Mouse (Mus musculus): ENCODE measurements around the gene Psmc3. TPM values are rescaled to one million over a fixed set of nuclear protein-coding genes. Genes with fewer than 3 reads are reported as not detected.

The Psmc3 gene
- polyA plus RNA-seq, 1 experiment from 2014 or later, result 378 TPM

GRCm38 (mm10) chr2:91060544-91061355 lies 6.9 kb downstream of the Psmc3 start:
- H3K27ac ChIP-seq (replicated peaks), result no peak overlapping the region
- DNase-seq (ENCODE audit: low spot score), result peak; percentile 63
- peaks cover 99% of the 10 kb centered on the region for H3K36me3 ChIP-seq (replicated peaks)
- WGBS, result 78% methylated on average over 10 of the region's 10 CpGs
- H3K9me3 ChIP-seq, result no peaks in the 10 kb centered on the region
- H3K4me3 ChIP-seq, result no peak overlapping the region
- H3K4me1 ChIP-seq, result no peaks in the 10 kb centered on the region; the same call in 1 of the 2 replicates
- no peaks in the 10 kb centered on the region for H3K27me3 ChIP-seq (replicated peaks; ENCODE audit: low read depth, poor library complexity, severe bottlenecking)

- H3K36me3 ChIP-seq (replicated peaks), result peaks cover 99% of the 10 kb centered on the region
- H3K4me1 ChIP-seq, result no peaks in the 10 kb centered on the region
- 89% methylated on average over 6 of the region's 6 CpGs for WGBS
These were observed 8.2 kb downstream of the Psmc3 start for GRCm38 (mm10) chr2:91061849-91062481.

GRCm38 (mm10) chr2:91062779-91063606 lies 9.2 kb downstream of the Psmc3 start:
- no peak overlapping the region for H3K4me3 ChIP-seq
- no peaks in the 10 kb centered on the region for H3K4me1 ChIP-seq
- DNase-seq (ENCODE audit: low spot score), result no peak
- H3K27me3 ChIP-seq (replicated peaks; ENCODE audit: low read depth, poor library complexity, severe bottlenecking), result no peaks in the 10 kb centered on the region
- H3K27ac ChIP-seq (replicated peaks), result no peak overlapping the region
- WGBS, result 92% methylated on average over 16 of the region's 16 CpGs
- no peaks in the 10 kb centered on the region for H3K9me3 ChIP-seq
- peaks cover 92% of the 10 kb centered on the region for H3K36me3 ChIP-seq (replicated peaks)

More at GRCm38 (mm10) chr2:91061849-91062481, 8.2 kb downstream of the Psmc3 start:
- Histone ChIP-seq H3K9me3 (no peaks in the 10 kb centered on the region), H3K27ac (replicated peaks) (no peak overlapping the region), H3K4me3 (no peak overlapping the region), H3K27me3 (replicated peaks; ENCODE audit: low read depth, poor library complexity, severe bottlenecking) (no peaks in the 10 kb centered on the region)
- DNase-seq (ENCODE audit: low spot score), result no peak

- 86% methylated on average over 6 of the region's 6 CpGs for WGBS
- no peaks in the 10 kb centered on the region for H3K27me3 ChIP-seq (replicated peaks; ENCODE audit: low read depth, poor library complexity, severe bottlenecking)
- no peaks in the 10 kb centered on the region for H3K9me3 ChIP-seq
- H3K4me3 ChIP-seq, result no peak overlapping the region
- H3K4me1 ChIP-seq, result peaks cover 11% of the 10 kb centered on the region
- H3K36me3 ChIP-seq (replicated peaks), result peaks cover 83% of the 10 kb centered on the region
- no peak overlapping the region for H3K27ac ChIP-seq (replicated peaks)
- no peak for DNase-seq (ENCODE audit: low spot score)
These were observed 10.4 kb downstream of the Psmc3 start for GRCm38 (mm10) chr2:91064211-91064610.

- Histone ChIP-seq H3K27me3 (replicated peaks; ENCODE audit: low read depth, poor library complexity, severe bottlenecking) (no peaks in the 10 kb centered on the region), H3K36me3 (replicated peaks) (peaks cover 70% of the 10 kb centered on the region), H3K27ac (replicated peaks) (no peak overlapping the region), H3K9me3 (no peaks in the 10 kb centered on the region), H3K4me3 (no peak overlapping the region), H3K4me1 (peaks cover 21% of the 10 kb centered on the region)
- peak; percentile 43 for DNase-seq (ENCODE audit: low spot score)
- WGBS, result 50% methylated on average over 3 of the region's 3 CpGs
These were observed 11.7 kb downstream of the Psmc3 start for GRCm38 (mm10) chr2:91065544-91065943.

GRCm38 (mm10) chr2:91066455-91066854 lies 12.6 kb downstream of the Psmc3 start:
- Histone ChIP-seq H3K36me3 (replicated peaks) (peaks cover 61% of the 10 kb centered on the region), H3K4me3 (no peak overlapping the region)
- whole genome bisulfite sequencing, result 89% methylated on average over 3 of the region's 3 CpGs

GRCm38 (mm10) chr2:91068162-91068871 lies 14.5 kb downstream of the Psmc3 start:
- H3K4me1 ChIP-seq, result peaks cover 35% of the 10 kb centered on the region
- peaks cover 42% of the 10 kb centered on the region for H3K36me3 ChIP-seq (replicated peaks)
- peak overlapping the region; percentile 70; the same call in 1 of the 2 replicates for H3K4me3 ChIP-seq
- H3K27ac ChIP-seq (replicated peaks), result peak overlapping the region; percentile 85; the same call in 1 of the 2 replicates
- no peaks in the 10 kb centered on the region for H3K9me3 ChIP-seq
- no peak for DNase-seq (ENCODE audit: low spot score)
- no peaks in the 10 kb centered on the region for H3K27me3 ChIP-seq (replicated peaks; ENCODE audit: low read depth, poor library complexity, severe bottlenecking)
- 59% methylated on average over 13 of the region's 13 CpGs for WGBS

More at GRCm38 (mm10) chr2:91066455-91066854, 12.6 kb downstream of the Psmc3 start:
- Histone ChIP-seq H3K4me1 (peaks cover 29% of the 10 kb centered on the region), H3K27me3 (replicated peaks; ENCODE audit: low read depth, poor library complexity, severe bottlenecking) (no peaks in the 10 kb centered on the region), H3K9me3 (no peaks in the 10 kb centered on the region), H3K27ac (replicated peaks) (no peak overlapping the region)
- DNase-seq (ENCODE audit: low spot score), result no peak

GRCm38 (mm10) chr2:91068872-91069165 lies 15.0 kb downstream of the Psmc3 start:
- no peaks in the 10 kb centered on the region for H3K27me3 ChIP-seq (replicated peaks; ENCODE audit: low read depth, poor library complexity, severe bottlenecking)
- no peaks in the 10 kb centered on the region for H3K9me3 ChIP-seq
- H3K4me3 ChIP-seq, result peak overlapping the region; percentile 70
- peak overlapping the region; percentile 85; the same call in 1 of the 2 replicates for H3K27ac ChIP-seq (replicated peaks)
- WGBS, result 48% methylated on average over 6 of the region's 6 CpGs
- peaks cover 37% of the 10 kb centered on the region for H3K36me3 ChIP-seq (replicated peaks)
- peaks cover 35% of the 10 kb centered on the region for H3K4me1 ChIP-seq
- no peak for DNase-seq (ENCODE audit: low spot score)

GRCm38 (mm10) chr2:91069306-91070000 lies 15.6 kb downstream of the Psmc3 start:
- Histone ChIP-seq H3K27me3 (replicated peaks; ENCODE audit: low read depth, poor library complexity, severe bottlenecking) (no peaks in the 10 kb centered on the region), H3K9me3 (no peaks in the 10 kb centered on the region), H3K4me3 (peak overlapping the region; percentile 70), H3K27ac (replicated peaks) (peak overlapping the region; percentile 85), H3K4me1 (peaks cover 35% of the 10 kb centered on the region), H3K36me3 (replicated peaks) (peaks cover 31% of the 10 kb centered on the region)
- 8% methylated on average over 14 of the region's 14 CpGs for WGBS
- peak; percentile 67 for DNase-seq (ENCODE audit: low spot score)

- Histone ChIP-seq H3K27ac (replicated peaks) (peak within 1 kb of the TSS; percentile 85), H3K9me3 (no peaks in the 10 kb centered on the region), H3K4me1 (peaks cover 35% of the 10 kb centered on the region), H3K27me3 (replicated peaks; ENCODE audit: low read depth, poor library complexity, severe bottlenecking) (no peaks in the 10 kb centered on the region), H3K36me3 (replicated peaks) (peaks cover 24% of the 10 kb centered on the region), H3K4me3 (peak within 1 kb of the TSS; percentile 70)
- peak; percentile 97 for DNase-seq (ENCODE audit: low spot score)
- WGBS, result under 1% methylated on average over 69 of the region's 69 CpGs
These were observed 16.4 kb downstream of the Psmc3 start, which contains the start of gene Slc39a13 for GRCm38 (mm10) chr2:91070076-91070800. Gene Slc39a13 (minus strand): TSS chr2:91070417.

GRCm38 (mm10) chr2:91071059-91071458 lies 17.2 kb downstream of the Psmc3 start:
- H3K27me3 ChIP-seq (replicated peaks; ENCODE audit: low read depth, poor library complexity, severe bottlenecking), result no peaks in the 10 kb centered on the region

More at GRCm38 (mm10) chr2:91071059-91071458, 17.2 kb downstream of the Psmc3 start:
- peak overlapping the region; percentile 85 for H3K27ac ChIP-seq (replicated peaks)
- H3K4me1 ChIP-seq, result peaks cover 35% of the 10 kb centered on the region
- whole genome bisulfite sequencing, result 82% methylated on average over 10 of the region's 10 CpGs
- peaks cover 16% of the 10 kb centered on the region for H3K36me3 ChIP-seq (replicated peaks)
- no peaks in the 10 kb centered on the region for H3K9me3 ChIP-seq
- DNase-seq (ENCODE audit: low spot score), result no peak
- peak overlapping the region; percentile 70 for H3K4me3 ChIP-seq
